Mouse (Mus musculus): Measurements from ENCODE around the gene Abhd17a.

DNA sequence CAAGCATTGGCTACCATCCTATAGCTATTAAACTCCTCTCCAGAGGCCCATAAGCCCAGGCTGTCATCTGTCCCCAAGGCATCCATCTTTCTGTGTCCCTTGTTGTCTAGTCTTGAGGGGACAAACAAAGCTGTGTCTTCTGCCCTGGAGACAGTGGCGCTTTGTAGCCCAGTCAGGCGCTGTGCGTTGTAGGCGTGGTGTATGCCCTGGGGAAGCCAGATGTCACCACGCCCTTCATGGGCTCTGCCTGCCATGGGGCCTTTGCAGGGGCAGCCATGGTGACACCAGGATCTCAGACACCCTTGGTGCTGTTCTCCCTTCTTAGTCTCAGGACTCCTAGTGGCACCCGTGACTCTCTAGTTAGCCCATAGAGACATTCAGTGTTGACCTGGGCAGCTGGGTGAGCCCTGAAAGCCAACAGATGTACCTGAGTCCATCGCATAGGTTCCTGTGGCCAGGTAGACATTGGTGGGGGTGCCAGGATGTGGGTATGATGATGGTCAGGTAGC, 13.9 kb upstream of the Abhd17a start:
- TF ChIP-seq SIN3A (IDR thresholded peaks at IDR 0.05; ENCODE audit: low read length) (no peak), CHD2 (IDR thresholded peaks at IDR 0.05; ENCODE audit: low read length) (no peak), CTCF (conservative IDR thresholded peaks at IDR 0.05 in 1 of 2, IDR thresholded peaks at IDR 0.05 in 1 of 2; ENCODE audit: low read depth in 2 of 2, low read length in 2 of 2) (no peak), TBP (conservative IDR thresholded peaks at IDR 0.05; ENCODE audit: low read depth, low read length) (no peak), EP300 (IDR thresholded peaks at IDR 0.05; ENCODE audit: low read length) (no peak), POLR2A (IDR thresholded peaks at IDR 0.05; ENCODE audit: low read depth, low read length) (no peak)

Data from CH12.LX (cell line).